ENCODE assay signal across 9 mouse cellular contexts in the genomic region with DNA sequence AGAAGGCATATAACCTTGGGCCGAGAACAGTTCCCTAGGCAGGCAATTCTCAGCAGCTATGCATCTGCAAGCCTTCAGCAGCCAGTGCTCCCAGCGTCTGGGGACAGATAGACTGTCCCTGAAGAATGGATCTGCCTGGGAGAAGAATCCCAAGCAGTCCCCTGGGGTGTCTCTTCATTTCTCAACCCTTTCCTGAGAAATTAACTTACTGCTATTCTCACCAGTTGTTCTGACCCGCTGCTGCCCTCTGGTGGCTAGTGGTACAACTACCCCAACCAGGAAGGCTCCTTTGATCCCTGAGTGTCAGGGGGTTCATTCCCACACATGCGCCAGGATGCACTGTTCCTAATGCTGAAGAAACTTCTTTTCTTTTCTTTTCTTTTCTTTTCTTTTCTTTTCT.
A peak's percentile ranks its signal among the peaks of the same experiment; 100 is the strongest.
DNase-seq lines count a peak whose midpoint lies in the region; ATAC-seq and TF ChIP-seq lines count a peak whose summit lies in the region.
"Had no signal": no experiment of that assay in that cellular context is flagged by ENCODE, and none has a peak within 500 bp of the region (broad histone marks: within the 10 kb centered on the region; RNA-seq: fewer than 3 reads in every experiment).

No protein-coding gene starts in this region.

- no peaks in the 10 kb centered on the region for H3K36me3 ChIP-seq in ES-Bruce4 (ENCODE audit: control insufficient read depth, insufficient read depth, low read length, poor library complexity, severe bottlenecking)
- no peaks in the 10 kb centered on the region for H3K36me3 ChIP-seq in liver, embryonic 14.5 days (replicated peaks; ENCODE audit: control insufficient read depth, insufficient read depth, low read depth)
- H3K36me3 ChIP-seq: hindbrain, embryonic 15.5 days had no signal

- TF ChIP-seq CTCF in ES-Bruce4 (IDR thresholded peaks at IDR 0.05; ENCODE audit: low read depth, low read length): peak; percentile 76
- peak; percentile 79 for TF ChIP-seq CTCF in liver, embryonic 14.5 days (IDR thresholded peaks at IDR 0.05; ENCODE audit: low read depth)

- TF ChIP-seq POLR2A in ES-Bruce4 (IDR thresholded peaks at IDR 0.05; ENCODE audit: insufficient read depth, low read length): no peak

- H3K9me3 ChIP-seq in ES-Bruce4 (replicated peaks; ENCODE audit: control insufficient read depth, insufficient read depth, low read length, poor library complexity, severe bottlenecking): no peaks in the 10 kb centered on the region
- no peaks in the 10 kb centered on the region for H3K9me3 ChIP-seq in liver, embryonic 14.5 days (ENCODE audit: control insufficient read depth, low read length)
- H3K9me3 ChIP-seq: hindbrain, embryonic 15.5 days had no signal

- H3K4me3 ChIP-seq in ES-Bruce4 (ENCODE audit: low read depth, low read length): no peak overlapping the region
- no peak overlapping the region for H3K4me3 ChIP-seq in liver, embryonic 14.5 days (ENCODE audit: insufficient read depth in 1 of 2, low read depth in 2 of 2, low read length in 2 of 2)
- H3K4me3 ChIP-seq: hindbrain, embryonic 15.5 days had no signal

- no peak overlapping the region for H3K4me2 ChIP-seq in liver, embryonic 14.5 days (ENCODE audit: low read depth)
- H3K4me2 ChIP-seq: hindbrain, embryonic 15.5 days had no signal

- H3K27me3 ChIP-seq in ES-Bruce4 (ENCODE audit: control insufficient read depth, insufficient read depth, low read length, poor library complexity, severe bottlenecking): no peaks in the 10 kb centered on the region
- no peaks in the 10 kb centered on the region for H3K27me3 ChIP-seq in liver, embryonic 14.5 days (ENCODE audit: control insufficient read depth, insufficient read depth, low read length)
- H3K27me3 ChIP-seq: hindbrain, embryonic 15.5 days had no signal

- no peak overlapping the region for H3K9ac ChIP-seq in ES-Bruce4 (ENCODE audit: low read depth, poor library complexity, severe bottlenecking)
- H3K9ac ChIP-seq in liver, embryonic 14.5 days (replicated peaks): no peak overlapping the region
- H3K9ac ChIP-seq: hindbrain, embryonic 15.5 days had no signal

- WGBS in liver, embryonic 14.5 days (ENCODE audit: insufficient replicate concordance): 34% methylated on average over 4 of the region's 4 CpGs

- no peaks in the 10 kb centered on the region for H3K4me1 ChIP-seq in ES-Bruce4 (ENCODE audit: control insufficient read depth, insufficient read depth, low read length)
- no peaks in the 10 kb centered on the region for H3K4me1 ChIP-seq in liver, embryonic 14.5 days (replicated peaks; ENCODE audit: control insufficient read depth in 2 of 2, insufficient read depth in 2 of 2, low read length in 1 of 2)

- DNase-seq in 3T3-L1 (ENCODE audit: low read depth, low spot score): peak; percentile 80
- peak; percentile 28 for DNase-seq in c-Kit-positive CD71-positive TER-119-positive erythroid progenitor cells, embryonic 14.5 days (ENCODE audit: low spot score)
- DNase-seq in frontal cortex, postnatal 25 days (ENCODE audit: low spot score in 2 of 2): peak; percentile 45 to 63
- DNase-seq in kidney, postnatal 14 days: peak; percentile 77
- DNase-seq in liver, embryonic 14.5 days (ENCODE audit: low read depth in 3 of 3, low spot score in 3 of 3): peak; percentile 1 to 13 (median 4)
- peak; percentile 44 for DNase-seq in retina, postnatal 7 days (ENCODE audit: low read depth, low spot score)
- DNase-seq in urinary bladder, adult 2 months (ENCODE audit: low spot score): peak; percentile 73

- no peak for TF ChIP-seq EP300 in ES-Bruce4 (IDR thresholded peaks at IDR 0.05; ENCODE audit: insufficient read depth, low read depth, low read length)
- TF ChIP-seq EP300 in liver, embryonic 14.5 days (IDR thresholded peaks at IDR 0.05; ENCODE audit: low read depth): no peak

- ATAC-seq in liver, embryonic 14.5 days (ENCODE audit: insufficient read depth): no peak

- no peak overlapping the region for H3K27ac ChIP-seq in ES-Bruce4 (ENCODE audit: insufficient read depth, low read length)
- H3K27ac ChIP-seq in liver, embryonic 14.5 days: no peak overlapping the region
- H3K27ac ChIP-seq: hindbrain, embryonic 15.5 days had no signal

Comparison
In these comparisons a context has a peak if more than half of its experiments do, and no peak if none do; other contexts are left out.
1. DNase-seq: peak in every context shown above with its lines; median percentile 80 in 3T3-L1; 77 in kidney, postnatal 14 days; 73 in urinary bladder, adult 2 months; 54 in frontal cortex, postnatal 25 days; 44 in retina, postnatal 7 days; 28 in c-Kit-positive CD71-positive TER-119-positive erythroid progenitor cells, embryonic 14.5 days; 4 in liver, embryonic 14.5 days.